In genomic region chr5:114284604-114285397, GRCm38 (mm10) we compare ENCODE assay signal across 17 mouse cellular contexts. TPM values are rescaled to one million over a fixed set of nuclear protein-coding genes. Genes with fewer than 3 reads are reported as not detected.
A peak's percentile ranks its signal among the peaks of the same experiment; 100 is the strongest.
DNase-seq lines count a peak whose midpoint lies in the region; ATAC-seq lines count a peak whose summit lies in the region.
"Had no signal": no experiment of that assay in that cellular context is flagged by ENCODE, and none has a peak within 500 bp of the region (broad histone marks: within the 10 kb centered on the region; RNA-seq: fewer than 3 reads in every experiment).

No protein-coding gene starts in this region.

- intact Hi-C loops in left cerebral cortex, postnatal 4 days (cut with DNase I), result no loop called here

- peaks cover 80% of the 10 kb centered on the region for H3K27me3 ChIP-seq in forebrain, embryonic 10.5 days (ENCODE audit: poor library complexity, severe bottlenecking)
- peaks cover 67% of the 10 kb centered on the region for H3K27me3 ChIP-seq in forebrain, embryonic 12.5 days
- peaks cover 3% of the 10 kb centered on the region; the same call in 1 of the 2 replicates for H3K27me3 ChIP-seq in embryonic facial prominence, embryonic 14.5 days (replicated peaks; ENCODE audit: control insufficient read depth, insufficient read depth, low read length)
- H3K27me3 ChIP-seq in midbrain, embryonic 16.5 days (ENCODE audit: control insufficient read depth, insufficient read depth, low read depth, low read length), result no peaks in the 10 kb centered on the region
- H3K27me3 ChIP-seq: lung, embryonic 15.5 days had no signal

- no peaks in the 10 kb centered on the region for H3K36me3 ChIP-seq in forebrain, embryonic 10.5 days (replicated peaks)
- H3K36me3 ChIP-seq in forebrain, embryonic 12.5 days (replicated peaks), result no peaks in the 10 kb centered on the region
- no peaks in the 10 kb centered on the region for H3K36me3 ChIP-seq in embryonic facial prominence, embryonic 14.5 days (ENCODE audit: control insufficient read depth, insufficient read depth, low read length)
- no peaks in the 10 kb centered on the region for H3K36me3 ChIP-seq in midbrain, embryonic 16.5 days (ENCODE audit: control insufficient read depth, insufficient read depth, low read length)
- H3K36me3 ChIP-seq: embryonic facial prominence, embryonic 15.5 days; lung, embryonic 15.5 days; neural tube, embryonic 12.5 days had no signal

- no peak overlapping the region for H3K9ac ChIP-seq in forebrain, embryonic 12.5 days
- H3K9ac ChIP-seq in embryonic facial prominence, embryonic 14.5 days (ENCODE audit: low read depth, low read length), result no peak overlapping the region
- 0 out of 2 replicates have a peak overlapping the region, but pooled peaks have one; percentile 10 for H3K9ac ChIP-seq in midbrain, embryonic 16.5 days (ENCODE audit: low read depth, low read length)
- H3K9ac ChIP-seq: embryonic facial prominence, embryonic 15.5 days; lung, embryonic 15.5 days; neural tube, embryonic 12.5 days had no signal

- peaks cover 32% of the 10 kb centered on the region for H3K4me1 ChIP-seq in forebrain, embryonic 10.5 days
- H3K4me1 ChIP-seq in forebrain, embryonic 12.5 days, result peaks cover 24% of the 10 kb centered on the region
- H3K4me1 ChIP-seq in embryonic facial prominence, embryonic 14.5 days (ENCODE audit: control insufficient read depth, insufficient read depth, low read length), result no peaks in the 10 kb centered on the region
- peaks cover 5% of the 10 kb centered on the region for H3K4me1 ChIP-seq in midbrain, embryonic 16.5 days (ENCODE audit: control insufficient read depth, insufficient read depth, low read length)
- H3K4me1 ChIP-seq: embryonic facial prominence, embryonic 15.5 days; lung, embryonic 15.5 days; megakaryocyte, embryonic 14.5 days had no signal

- H3K4me2 ChIP-seq in forebrain, embryonic 12.5 days, result no peak overlapping the region
- no peak overlapping the region for H3K4me2 ChIP-seq in embryonic facial prominence, embryonic 14.5 days (ENCODE audit: low read depth, low read length)
- H3K4me2 ChIP-seq in midbrain, embryonic 16.5 days (ENCODE audit: low read length), result no peak overlapping the region
- H3K4me2 ChIP-seq: embryonic facial prominence, embryonic 15.5 days; lung, embryonic 15.5 days; neural tube, embryonic 12.5 days had no signal

- H3K9me3 ChIP-seq in forebrain, embryonic 10.5 days, result no peaks in the 10 kb centered on the region
- H3K9me3 ChIP-seq in forebrain, embryonic 12.5 days, result no peaks in the 10 kb centered on the region
- H3K9me3 ChIP-seq in embryonic facial prominence, embryonic 14.5 days (ENCODE audit: control insufficient read depth, low read length), result no peaks in the 10 kb centered on the region
- no peaks in the 10 kb centered on the region for H3K9me3 ChIP-seq in midbrain, embryonic 16.5 days (replicated peaks; ENCODE audit: control insufficient read depth, low read length, poor library complexity, severe bottlenecking)
- H3K9me3 ChIP-seq: embryonic facial prominence, embryonic 15.5 days; lung, embryonic 15.5 days; megakaryocyte, embryonic 14.5 days; neural tube, embryonic 12.5 days had no signal

- no peak for ATAC-seq in forebrain, embryonic 12.5 days (ENCODE audit: low FRiP score)
- ATAC-seq in embryonic facial prominence, embryonic 14.5 days (ENCODE audit: low read depth), result peak; percentile 48; the same call in 1 of the 2 replicates
- no peak for ATAC-seq in midbrain, embryonic 16.5 days
- ATAC-seq in cerebellum, adult (ENCODE audit: insufficient number of reproducible peaks, low FRiP score, low TSS enrichment), result no peak
- ATAC-seq: intestine, embryonic 16.5 days had no signal

- no peak for DNase-seq in forebrain, embryonic 10.5 days (ENCODE audit: extremely low spot score, low spot score)
- peak; percentile 25 for DNase-seq in left cerebral cortex, postnatal 4 days
- no peak for DNase-seq in left cerebral cortex, adult 18-20 months (ENCODE audit: low spot score in 2 of 2)
- peak; percentile 58 for DNase-seq in embryonic facial prominence, embryonic 14.5 days (ENCODE audit: low spot score)
- no peak for DNase-seq in gastrocnemius, postnatal 25 days
- DNase-seq: cerebellum, adult 9-10 months; heart, postnatal 4 days; thymus, postnatal 14 days had no signal

- WGBS in forebrain, embryonic 10.5 days, result 60% methylated on average over 13 of the region's 13 CpGs
- 51% methylated on average over 13 of the region's 13 CpGs for WGBS in forebrain, embryonic 12.5 days
- 39% methylated on average over 13 of the region's 13 CpGs for WGBS in embryonic facial prominence, embryonic 14.5 days
- WGBS in midbrain, embryonic 16.5 days, result 54% methylated on average over 13 of the region's 13 CpGs

- H3K4me3 ChIP-seq in forebrain, embryonic 10.5 days, result no peak overlapping the region
- no peak overlapping the region for H3K4me3 ChIP-seq in forebrain, embryonic 12.5 days (replicated peaks)
- no peak overlapping the region for H3K4me3 ChIP-seq in embryonic facial prominence, embryonic 14.5 days (ENCODE audit: low read depth, low read length)
- H3K4me3 ChIP-seq in midbrain, embryonic 16.5 days (ENCODE audit: low read depth, low read length), result no peak overlapping the region
- H3K4me3 ChIP-seq: embryonic facial prominence, embryonic 15.5 days; lung, embryonic 15.5 days; megakaryocyte, embryonic 14.5 days; neural tube, embryonic 12.5 days had no signal

- H3K27ac ChIP-seq in forebrain, embryonic 10.5 days, result 0 out of 2 replicates have a peak overlapping the region, but pooled peaks have one; percentile 12
- no peak overlapping the region for H3K27ac ChIP-seq in forebrain, embryonic 12.5 days
- H3K27ac ChIP-seq in embryonic facial prominence, embryonic 14.5 days (replicated peaks; ENCODE audit: low read depth, low read length), result no peak overlapping the region
- H3K27ac ChIP-seq in midbrain, embryonic 16.5 days (ENCODE audit: low read length), result no peak overlapping the region
- H3K27ac ChIP-seq: embryonic facial prominence, embryonic 15.5 days; lung, embryonic 15.5 days; neural tube, embryonic 12.5 days had no signal

RNA-seq across cellular contexts. Expression of gene Myo1h, which starts 4.2 kb away (rescaled TPM):
- polyA plus RNA-seq in forebrain, embryonic 10.5 days (2016; fragmentation: Nextera tagmentation; extraction: Ambion mirVana), result 0.80 and 0.82 TPM in 2 replicates
- polyA plus RNA-seq in forebrain, embryonic 12.5 days (2016; fragmentation: Nextera tagmentation; extraction: Ambion mirVana), result 1.00 and 1.0 TPM in 2 replicates
- total RNA-seq in left cerebral cortex, postnatal 4 days (2021), result 1 to 10 TPM; 1.1 TPM
- 1 to 10 TPM; 2.5 to 3.3 TPM for total RNA-seq in left cerebral cortex, adult 18-20 months (2021)
- 3.0 and 3.8 TPM in 2 replicates for polyA plus RNA-seq in embryonic facial prominence, embryonic 14.5 days (2014; fragmentation: Nextera tagmentation; extraction: Ambion mirVana)
- 0.82 and 0.97 TPM in 2 replicates for polyA plus RNA-seq in midbrain, embryonic 16.5 days (2015; fragmentation: Nextera tagmentation; extraction: Ambion mirVana)
- under 1 TPM; 0.10 to 0.21 TPM for total RNA-seq in gastrocnemius, postnatal 25 days (2021)

RNA-seq across cellular contexts. Expression of gene Foxn4, which starts 11.2 kb away (rescaled TPM):
- 0.42 and 0.80 TPM in 2 replicates for polyA plus RNA-seq in forebrain, embryonic 10.5 days (2016; fragmentation: Nextera tagmentation; extraction: Ambion mirVana)
- 0.41 and 0.82 TPM in 2 replicates for polyA plus RNA-seq in forebrain, embryonic 12.5 days (2016; fragmentation: Nextera tagmentation; extraction: Ambion mirVana)
- total RNA-seq in left cerebral cortex, postnatal 4 days (2021), result under 1 TPM in 1 of 2 experiments, not detected in 1; 0.16 TPM
- not detected for total RNA-seq in left cerebral cortex, adult 18-20 months (2021)
- 0.97 and 1.1 TPM in 2 replicates for polyA plus RNA-seq in embryonic facial prominence, embryonic 14.5 days (2014; fragmentation: Nextera tagmentation; extraction: Ambion mirVana)
- polyA plus RNA-seq in midbrain, embryonic 16.5 days (2015; fragmentation: Nextera tagmentation; extraction: Ambion mirVana), result 0.32 and 0.36 TPM in 2 replicates
- total RNA-seq in gastrocnemius, postnatal 25 days (2021), result not detected
- total RNA-seq: heart, postnatal 4 days had no signal
- polyA plus RNA-seq: intestine, embryonic 16.5 days; large intestine, adult 2 months had no signal

Comparison
In these comparisons a context has a peak if more than half of its experiments do, and no peak if none do; other contexts are left out.
1. DNase-seq: peak in left cerebral cortex, postnatal 4 days (single experiment) and embryonic facial prominence, embryonic 14.5 days (single experiment); none in forebrain, embryonic 10.5 days (single experiment), left cerebral cortex, adult 18-20 months (0 of 2) and gastrocnemius, postnatal 25 days (single experiment).